Mouse (Mus musculus): ENCODE results near the gene Frat1. TPM values are rescaled to one million over a fixed set of nuclear protein-coding genes. Genes with fewer than 3 reads are reported as not detected.

Gene Frat1
- polyA plus RNA-seq, 1 experiment, result 14.8 TPM

DNA sequence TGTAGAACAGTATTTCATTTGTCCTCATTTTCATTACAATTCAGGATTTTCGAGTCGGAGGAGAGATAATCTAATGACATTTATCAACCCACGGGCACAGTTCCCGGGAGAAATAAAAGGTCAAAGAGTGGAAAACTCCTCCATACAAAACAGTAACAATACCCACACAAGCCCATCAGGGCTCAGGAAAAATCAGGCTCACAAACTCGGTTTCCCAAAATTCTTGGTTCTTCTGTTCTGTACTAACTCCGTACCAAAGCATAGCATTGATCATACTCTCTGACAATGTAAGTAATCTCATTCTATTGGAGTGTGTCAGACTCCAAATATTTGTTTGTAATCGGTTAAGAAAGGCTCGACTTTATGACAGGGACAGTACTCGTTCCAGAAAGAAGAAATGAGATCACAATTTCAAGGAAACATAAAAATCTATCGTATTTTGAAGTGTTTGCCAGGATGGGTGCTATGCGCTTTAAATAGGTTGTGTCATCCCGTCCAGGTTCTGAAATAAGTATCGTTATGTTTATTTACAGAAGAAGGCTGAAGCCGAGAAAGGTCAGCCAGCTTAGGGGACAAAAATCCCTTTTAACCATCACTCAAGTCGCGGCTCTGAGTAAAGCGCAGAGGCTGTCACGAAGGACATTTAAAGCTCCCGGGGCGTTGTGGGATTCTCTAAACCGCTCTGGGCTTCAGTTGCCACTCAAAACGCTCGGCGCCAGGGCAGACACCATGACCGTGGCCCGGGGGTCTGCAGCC is 28.6 kb upstream of the Frat1 start:
- DNase-seq (ENCODE audit: low read depth), result no peak
- no peak for TF ChIP-seq POLR2A (IDR thresholded peaks at IDR 0.05; ENCODE audit: borderline replicate concordance, extremely low read depth, insufficient read depth, insufficient read length, poor library complexity, severe bottlenecking)

DNA sequence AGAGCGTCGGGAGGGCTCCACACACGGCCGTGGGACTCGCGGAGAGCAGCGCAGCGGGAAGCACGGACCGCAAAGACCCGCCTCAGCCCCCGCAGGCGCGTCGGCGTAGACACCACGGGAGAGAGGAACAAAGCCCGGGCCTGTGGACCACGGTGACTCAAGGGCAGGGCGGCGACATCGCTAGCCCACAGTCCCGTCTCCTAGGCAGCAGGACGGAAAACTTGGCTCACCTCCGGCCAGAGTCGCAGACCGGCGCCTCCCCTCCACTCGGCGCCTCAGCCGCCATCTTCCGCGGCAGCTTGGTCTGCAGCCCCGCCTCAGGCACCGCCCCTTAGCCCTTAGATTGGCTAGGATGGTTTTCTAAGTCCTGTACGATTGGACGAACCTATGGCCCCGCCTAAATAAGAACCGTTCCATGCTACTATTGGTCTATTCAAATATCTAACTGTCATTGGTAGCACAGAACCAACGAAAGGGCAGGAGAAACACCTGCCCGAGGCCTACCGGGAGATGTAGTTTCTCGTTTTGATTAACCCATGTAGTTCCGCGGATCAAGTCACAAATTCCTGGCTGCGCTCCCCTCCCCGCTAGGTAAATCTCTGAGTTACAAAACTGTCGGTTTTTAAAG is 27.9 kb upstream of the Frat1 start, which contains the start of gene Arhgap19:
Arhgap19 (minus strand) TSS at position 306 of the 628 bp plus-strand sequence.
- DNase-seq (ENCODE audit: low read depth), result peak; percentile 99
- TF ChIP-seq CTCF (IDR thresholded peaks at IDR 0.05; ENCODE audit: borderline replicate concordance, extremely low read depth, insufficient read depth, insufficient read length), result no peak
- TF ChIP-seq POLR2A (IDR thresholded peaks at IDR 0.05; ENCODE audit: borderline replicate concordance, extremely low read depth, insufficient read depth, insufficient read length, poor library complexity, severe bottlenecking), result peak; percentile 77; the same call in 1 of the 2 replicates

DNA sequence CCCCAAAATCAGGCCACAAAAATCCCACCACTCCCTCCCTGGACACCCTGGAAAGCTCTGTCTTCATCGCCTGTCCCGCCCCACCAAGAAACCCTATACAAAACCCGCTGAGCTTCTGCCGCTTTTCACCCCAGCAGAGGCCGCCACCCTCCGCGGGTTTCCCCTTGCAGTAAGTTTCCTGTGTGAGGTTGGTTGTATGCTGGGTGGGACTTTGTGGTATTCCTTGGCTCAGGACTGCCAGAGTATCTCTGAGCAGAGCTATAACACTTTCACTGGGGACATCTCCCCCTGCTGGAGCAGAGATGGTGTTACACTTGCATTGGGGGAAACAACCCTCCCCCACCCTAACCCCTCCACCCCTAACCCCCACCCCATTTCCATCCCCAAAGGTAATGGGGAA is 26.4 kb upstream of the Frat1 start:
- no peak for TF ChIP-seq POLR2A (IDR thresholded peaks at IDR 0.05; ENCODE audit: borderline replicate concordance, extremely low read depth, insufficient read depth, insufficient read length, poor library complexity, severe bottlenecking)
- TF ChIP-seq CTCF (IDR thresholded peaks at IDR 0.05; ENCODE audit: borderline replicate concordance, extremely low read depth, insufficient read depth, insufficient read length), result peak; percentile 35; the same call in 1 of the 2 replicates
- peak; percentile 31 for DNase-seq (ENCODE audit: low read depth)

DNA sequence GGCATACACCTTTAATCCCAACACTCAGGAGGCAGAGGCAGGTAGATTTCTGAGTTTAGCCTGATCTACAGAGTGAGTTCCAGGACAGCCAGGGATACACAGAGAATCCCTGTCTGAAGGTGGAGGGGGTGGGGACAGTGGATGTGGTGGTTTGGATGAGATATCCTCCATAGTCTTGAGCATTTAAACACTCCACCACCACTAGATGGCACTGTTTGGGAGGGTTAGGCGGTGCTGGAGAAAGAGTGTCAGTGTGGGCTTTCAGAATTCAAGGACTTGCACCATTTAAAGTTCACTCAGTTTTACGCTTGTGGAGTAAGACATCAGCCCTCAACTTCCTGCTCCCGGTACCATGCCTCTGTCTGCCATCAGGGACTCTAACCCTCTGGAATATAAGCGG is 23.9 kb upstream of the Frat1 start:
- no peak for DNase-seq (ENCODE audit: low read depth)
- TF ChIP-seq POLR2A (IDR thresholded peaks at IDR 0.05; ENCODE audit: borderline replicate concordance, extremely low read depth, insufficient read depth, insufficient read length, poor library complexity, severe bottlenecking) (no peak), CTCF (IDR thresholded peaks at IDR 0.05; ENCODE audit: borderline replicate concordance, extremely low read depth, insufficient read depth, insufficient read length) (peak; percentile 12; the same call in 1 of the 2 replicates)

DNA sequence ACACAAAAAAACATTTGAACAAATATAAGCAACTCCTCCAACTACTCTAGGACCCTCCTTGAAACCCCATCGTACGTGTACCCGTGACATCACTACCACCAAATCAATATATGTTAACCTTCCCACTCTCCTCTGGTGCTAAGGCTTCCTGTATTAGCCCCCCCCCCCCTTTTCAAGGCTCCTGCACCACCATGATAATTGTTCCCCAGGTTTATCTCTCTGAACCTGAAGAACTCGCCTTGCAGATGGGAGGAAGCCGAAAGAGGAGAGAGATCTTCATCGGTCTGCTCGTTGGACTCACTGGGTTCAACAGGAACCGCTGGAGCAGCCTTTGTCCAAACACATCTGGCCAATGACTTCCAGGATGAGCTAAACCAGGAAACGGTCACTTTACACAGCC is 22.3 kb upstream of the Frat1 start:
- no peak for TF ChIP-seq POLR2A (IDR thresholded peaks at IDR 0.05; ENCODE audit: borderline replicate concordance, extremely low read depth, insufficient read depth, insufficient read length, poor library complexity, severe bottlenecking)
- TF ChIP-seq CTCF (IDR thresholded peaks at IDR 0.05; ENCODE audit: borderline replicate concordance, extremely low read depth, insufficient read depth, insufficient read length), result no peak
- DNase-seq (ENCODE audit: low read depth), result no peak

DNA sequence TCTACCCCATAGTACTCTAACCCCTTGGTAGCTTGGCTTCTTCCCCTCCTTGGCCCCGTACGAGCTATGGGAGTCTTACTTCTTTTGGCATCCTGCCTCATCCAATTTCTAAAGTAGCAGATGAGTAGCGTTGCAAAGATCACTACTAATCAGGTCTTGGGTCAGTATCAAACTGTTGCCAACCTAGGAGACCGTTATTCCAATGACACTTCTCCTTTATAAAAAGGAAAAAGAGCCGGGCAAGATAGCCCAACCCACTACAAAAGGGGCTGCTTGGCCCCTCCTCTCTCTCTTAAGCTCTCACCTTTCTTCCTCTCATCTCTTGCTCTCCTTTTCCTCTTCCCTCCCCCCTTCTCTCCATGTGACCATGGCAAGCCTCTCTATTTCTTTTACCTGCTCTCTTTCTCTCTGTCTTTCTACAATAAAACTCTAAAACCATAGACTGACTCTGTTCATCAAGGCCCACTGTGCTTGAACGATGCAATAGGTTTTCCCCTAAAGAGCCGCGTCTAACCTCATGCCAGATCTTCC is 21.6 kb upstream of the Frat1 start:
- DNase-seq (ENCODE audit: low read depth), result no peak
- TF ChIP-seq CTCF (IDR thresholded peaks at IDR 0.05; ENCODE audit: borderline replicate concordance, extremely low read depth, insufficient read depth, insufficient read length) (no peak), POLR2A (IDR thresholded peaks at IDR 0.05; ENCODE audit: borderline replicate concordance, extremely low read depth, insufficient read depth, insufficient read length, poor library complexity, severe bottlenecking) (no peak)

DNA sequence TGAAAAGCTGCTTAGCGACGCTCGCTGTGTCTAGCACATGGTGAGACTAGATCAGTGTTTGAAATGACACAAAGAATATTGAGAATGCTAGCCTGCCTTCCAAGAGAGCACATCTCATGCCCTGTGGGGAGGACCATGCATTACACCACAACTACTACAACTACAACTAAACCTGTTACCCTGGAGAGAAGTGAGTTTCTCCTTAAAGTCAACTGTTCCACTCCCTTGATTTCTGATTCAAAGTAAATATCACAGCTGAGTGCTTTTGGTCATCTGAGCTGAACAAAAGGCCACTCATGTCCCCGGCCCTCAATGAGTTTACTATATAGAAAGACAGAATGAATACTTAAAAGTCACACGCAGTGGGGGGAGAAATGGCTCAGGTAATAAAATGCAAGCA is 19.7 kb upstream of the Frat1 start:
- TF ChIP-seq POLR2A (IDR thresholded peaks at IDR 0.05; ENCODE audit: borderline replicate concordance, extremely low read depth, insufficient read depth, insufficient read length, poor library complexity, severe bottlenecking) (no peak), CTCF (IDR thresholded peaks at IDR 0.05; ENCODE audit: borderline replicate concordance, extremely low read depth, insufficient read depth, insufficient read length) (no peak)
- DNase-seq (ENCODE audit: low read depth), result no peak

DNA sequence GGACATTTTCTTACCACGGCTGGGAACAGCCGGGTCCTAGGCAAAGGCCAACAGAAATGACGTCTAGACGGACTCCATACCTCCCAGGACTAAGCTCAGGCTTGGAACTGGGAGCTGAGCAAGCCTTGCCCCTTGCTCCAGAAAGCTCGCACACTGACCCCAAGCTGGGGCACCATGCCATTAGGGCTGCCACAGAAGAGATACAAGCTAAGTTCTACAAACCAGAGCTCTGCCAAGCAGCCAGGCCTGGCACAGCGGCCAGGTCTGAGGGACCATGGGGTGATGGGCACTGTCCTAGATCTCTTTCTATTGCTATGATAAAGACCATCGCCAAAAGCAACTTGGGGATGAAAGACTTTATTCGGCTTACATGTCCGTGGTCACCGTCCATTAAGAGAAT is 17.2 kb upstream of the Frat1 start:
- TF ChIP-seq POLR2A (IDR thresholded peaks at IDR 0.05; ENCODE audit: borderline replicate concordance, extremely low read depth, insufficient read depth, insufficient read length, poor library complexity, severe bottlenecking) (no peak), CTCF (IDR thresholded peaks at IDR 0.05; ENCODE audit: borderline replicate concordance, extremely low read depth, insufficient read depth, insufficient read length) (no peak)
- DNase-seq (ENCODE audit: low read depth), result no peak

DNA sequence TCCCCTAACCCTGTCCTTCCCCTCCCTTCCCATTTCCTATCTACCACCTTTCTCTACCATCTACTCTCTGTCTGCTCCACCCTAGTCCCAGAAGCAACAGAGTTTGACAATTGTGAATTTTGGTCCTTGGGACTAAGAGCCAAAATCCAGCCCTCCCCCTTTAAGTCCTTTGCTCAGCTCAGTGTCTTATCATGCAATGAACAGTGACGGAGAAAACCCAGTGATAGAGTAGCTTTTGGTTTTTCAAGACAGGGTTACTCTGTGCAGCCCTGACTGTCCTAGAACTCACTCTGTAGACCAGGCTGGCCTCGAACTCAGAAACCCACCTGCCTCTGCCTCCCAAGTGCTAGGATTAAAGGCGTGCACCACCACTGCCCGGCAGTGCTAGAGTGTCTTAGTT is 16.4 kb upstream of the Frat1 start:
- no peak for TF ChIP-seq CTCF (IDR thresholded peaks at IDR 0.05; ENCODE audit: borderline replicate concordance, extremely low read depth, insufficient read depth, insufficient read length)
- no peak for TF ChIP-seq POLR2A (IDR thresholded peaks at IDR 0.05; ENCODE audit: borderline replicate concordance, extremely low read depth, insufficient read depth, insufficient read length, poor library complexity, severe bottlenecking)
- DNase-seq (ENCODE audit: low read depth), result no peak

DNA sequence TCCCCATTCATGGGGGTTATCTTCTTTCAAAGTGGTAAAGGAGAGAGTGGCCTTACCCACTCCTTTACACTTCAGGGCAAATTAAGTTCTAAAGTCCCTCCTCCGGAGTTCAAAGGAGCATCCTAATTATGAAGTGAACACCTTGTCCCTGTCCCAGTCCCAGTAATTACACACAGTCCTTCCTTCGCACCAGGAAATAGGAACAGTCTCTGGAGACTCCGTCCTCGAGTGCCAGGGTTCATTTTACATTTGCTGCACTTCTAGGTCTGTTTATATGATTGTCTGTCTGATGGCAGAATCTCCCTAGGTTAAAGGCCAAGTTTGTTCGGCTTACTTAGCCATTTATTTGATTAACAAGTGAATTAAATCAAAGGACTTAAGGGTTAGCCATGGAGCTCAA is 13.4 kb upstream of the Frat1 start:
- TF ChIP-seq POLR2A (IDR thresholded peaks at IDR 0.05; ENCODE audit: borderline replicate concordance, extremely low read depth, insufficient read depth, insufficient read length, poor library complexity, severe bottlenecking), result no peak
- no peak for TF ChIP-seq CTCF (IDR thresholded peaks at IDR 0.05; ENCODE audit: borderline replicate concordance, extremely low read depth, insufficient read depth, insufficient read length)
- no peak for DNase-seq (ENCODE audit: low read depth)

DNA sequence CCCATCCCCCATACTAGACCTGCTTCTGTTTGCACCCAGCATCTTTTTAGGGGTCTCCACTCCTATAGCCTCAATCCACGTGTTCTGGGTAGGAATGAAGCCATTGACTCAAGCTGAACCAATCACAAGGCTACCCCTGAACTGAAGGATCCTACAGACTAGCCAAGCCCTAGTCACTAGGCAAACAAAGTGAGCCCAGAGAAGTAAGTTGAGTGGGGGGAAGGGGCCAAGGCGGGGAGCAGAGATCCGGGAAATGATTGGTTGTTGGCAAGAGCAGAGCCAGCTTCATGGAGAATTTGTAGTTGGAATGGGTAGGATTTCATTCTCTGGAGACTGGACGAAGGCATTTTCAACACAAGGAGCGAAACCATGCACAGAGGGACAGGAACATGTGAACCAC is 12.9 kb upstream of the Frat1 start:
- TF ChIP-seq CTCF (IDR thresholded peaks at IDR 0.05; ENCODE audit: borderline replicate concordance, extremely low read depth, insufficient read depth, insufficient read length) (no peak), POLR2A (IDR thresholded peaks at IDR 0.05; ENCODE audit: borderline replicate concordance, extremely low read depth, insufficient read depth, insufficient read length, poor library complexity, severe bottlenecking) (no peak)
- no peak for DNase-seq (ENCODE audit: low read depth)

DNA sequence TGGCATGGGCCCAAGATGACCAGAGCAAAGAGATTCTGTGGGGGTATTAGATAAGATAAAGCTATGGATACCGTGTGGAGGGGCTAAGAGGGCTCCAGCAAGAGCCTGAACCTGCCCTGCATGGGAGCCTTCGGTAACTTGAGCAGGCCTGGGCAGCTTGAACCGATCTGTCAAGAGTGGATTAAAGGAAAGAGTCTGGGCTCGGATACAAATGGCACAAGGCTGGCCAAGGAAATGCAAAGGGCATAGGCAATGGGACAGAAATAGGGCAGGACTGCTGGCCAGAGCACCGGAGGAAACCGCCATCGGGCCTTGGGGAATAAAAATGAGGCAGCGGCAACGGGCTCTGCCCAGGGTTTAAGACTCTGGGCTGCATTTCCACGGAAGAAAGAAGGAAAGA is 12.4 kb upstream of the Frat1 start:
- no peak for TF ChIP-seq CTCF (IDR thresholded peaks at IDR 0.05; ENCODE audit: borderline replicate concordance, extremely low read depth, insufficient read depth, insufficient read length)
- TF ChIP-seq POLR2A (IDR thresholded peaks at IDR 0.05; ENCODE audit: borderline replicate concordance, extremely low read depth, insufficient read depth, insufficient read length, poor library complexity, severe bottlenecking), result no peak
- DNase-seq (ENCODE audit: low read depth), result no peak

Data from brain, embryonic 14.5 days (tissue).